Mouse (Mus musculus): ENCODE results near the gene Sephs2. TPM values are rescaled to one million over a fixed set of nuclear protein-coding genes. Genes with fewer than 3 reads are reported as not detected.
"Not testable (repeated sequence)": the region's sequence is repeated elsewhere in the genome, so short reads cannot be mapped to it uniquely, and the experiment has no call there.

The Sephs2 gene
- polyA plus RNA-seq, 1 experiment = 21.1 TPM

GRCm38 (mm10) chr7:127271093-127271492 is 2.8 kb downstream of the Sephs2 start:
- no peak for DNase-seq (ENCODE audit: low spot score)

GRCm38 (mm10) chr7:127270666-127271065 is 3.2 kb downstream of the Sephs2 start:
- DNase-seq (ENCODE audit: low spot score) = no peak

- DNase-seq (ENCODE audit: low spot score) = no peak
Measured at GRCm38 (mm10) chr7:127270256-127270655, 3.6 kb downstream of the Sephs2 start.

DNA sequence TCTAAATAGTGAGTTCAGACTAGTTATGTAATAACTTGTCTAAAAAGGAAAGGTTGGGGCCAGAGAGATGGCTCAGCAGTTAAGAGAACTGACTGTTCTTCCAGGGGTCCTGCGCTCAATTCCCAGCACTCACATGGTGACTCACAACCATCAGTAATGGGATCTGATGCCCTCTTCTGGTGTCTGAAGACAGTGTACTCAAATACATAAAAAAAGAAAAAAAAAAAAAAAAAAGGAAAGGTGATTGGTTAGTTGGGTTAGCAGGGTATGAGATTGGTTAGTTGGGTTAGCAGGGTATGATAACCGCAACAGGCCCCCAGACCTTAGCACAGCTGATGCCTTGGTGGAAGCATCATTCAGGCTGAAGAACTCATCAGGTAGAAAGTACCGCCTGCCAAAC is 10.3 kb downstream of the Sephs2 start:
- no peak for DNase-seq (ENCODE audit: low spot score)

- no peak for DNase-seq (ENCODE audit: low spot score)
Measured at GRCm38 (mm10) chr7:127262218-127262961, 11.5 kb downstream of the Sephs2 start.

DNA sequence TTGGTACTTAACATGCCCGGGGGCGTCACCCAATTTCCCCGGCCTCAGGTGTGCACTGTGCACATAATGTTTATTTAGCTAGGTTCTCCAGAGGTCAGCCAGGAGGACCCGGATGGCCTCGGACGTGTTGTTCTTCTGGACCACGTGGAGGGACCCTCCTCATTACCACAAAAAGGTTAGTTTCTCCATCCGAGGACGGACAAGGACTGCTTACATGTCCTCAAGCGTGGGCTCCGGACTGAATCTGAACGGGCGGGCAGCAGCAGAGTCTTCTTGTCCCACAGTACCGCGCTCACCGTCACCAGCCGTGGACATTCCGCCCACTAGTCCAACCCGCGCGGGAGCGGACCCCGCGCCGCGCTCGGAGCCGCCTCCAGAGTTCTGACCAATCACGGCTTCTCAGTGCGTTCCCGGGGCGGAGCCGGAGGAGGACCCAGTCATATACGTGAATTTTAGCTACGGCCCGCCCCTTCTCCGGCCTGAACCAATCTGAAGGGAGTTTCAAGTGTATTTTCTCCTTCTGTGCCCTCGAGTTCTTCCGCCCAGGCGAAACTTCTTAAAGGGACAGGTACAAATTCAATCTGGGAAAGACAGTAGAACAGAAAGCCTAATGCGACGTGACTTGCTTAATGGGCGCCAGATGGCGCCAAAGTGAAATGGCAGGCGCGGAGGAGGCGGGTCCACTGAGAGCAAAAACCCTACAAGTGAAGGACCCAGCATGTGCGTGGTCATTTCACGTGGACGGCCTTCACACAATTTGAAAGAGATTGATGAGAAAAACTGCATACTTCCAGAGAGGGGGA is 13.3 kb downstream of the Sephs2 start, which contains the start of gene Dctpp1:
TSS of gene Dctpp1 (minus strand) at position 401 of the 803 bp plus-strand sequence.
- peak; percentile 87 for DNase-seq (ENCODE audit: low spot score)

GRCm38 (mm10) chr7:127259186-127259905 is 14.5 kb downstream of the Sephs2 start:
- no peak for DNase-seq (ENCODE audit: low spot score)

- DNase-seq (ENCODE audit: low spot score) = no peak
Measured at GRCm38 (mm10) chr7:127256518-127256917, 17.3 kb downstream of the Sephs2 start.

DNA sequence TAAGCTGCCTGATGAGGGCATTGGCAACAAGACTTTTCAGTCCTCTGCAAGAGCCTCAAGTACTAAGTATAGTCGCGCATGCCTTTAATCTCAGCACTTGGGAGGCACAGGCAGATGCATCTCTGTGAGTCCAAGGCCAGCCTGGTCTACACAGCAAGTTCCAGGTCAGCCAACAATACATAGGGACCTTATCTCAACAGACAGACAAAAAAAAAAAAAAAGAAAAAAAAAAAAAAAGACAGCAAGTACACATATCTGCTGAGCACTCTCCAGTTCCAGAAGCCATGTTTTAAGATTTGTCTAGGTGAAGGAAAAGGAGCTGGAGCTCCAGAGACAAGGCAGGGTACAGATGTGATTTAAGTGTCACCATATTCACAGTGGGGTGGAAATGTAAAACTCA is 17.9 kb downstream of the Sephs2 start:
- no peak for DNase-seq (ENCODE audit: low spot score)

DNA sequence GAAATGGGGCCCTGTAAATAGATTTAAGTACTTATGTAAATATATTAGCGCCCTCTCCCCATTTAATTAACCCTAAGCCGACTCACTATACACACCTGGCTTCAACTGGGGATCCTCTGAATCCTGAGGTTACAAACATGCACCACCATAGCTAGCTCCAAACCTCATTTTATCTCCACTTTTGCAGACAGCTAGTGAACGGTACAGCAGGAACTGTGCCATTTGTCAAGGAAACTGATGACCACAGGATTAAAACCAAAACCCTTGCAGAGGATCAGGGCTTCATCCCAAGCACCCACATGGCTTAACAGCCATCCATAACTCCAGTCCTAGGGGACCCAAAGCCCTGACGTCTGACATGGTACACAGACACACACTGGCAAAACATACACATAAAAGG is 18.8 kb downstream of the Sephs2 start:
- DNase-seq (ENCODE audit: low spot score) = no peak

DNA sequence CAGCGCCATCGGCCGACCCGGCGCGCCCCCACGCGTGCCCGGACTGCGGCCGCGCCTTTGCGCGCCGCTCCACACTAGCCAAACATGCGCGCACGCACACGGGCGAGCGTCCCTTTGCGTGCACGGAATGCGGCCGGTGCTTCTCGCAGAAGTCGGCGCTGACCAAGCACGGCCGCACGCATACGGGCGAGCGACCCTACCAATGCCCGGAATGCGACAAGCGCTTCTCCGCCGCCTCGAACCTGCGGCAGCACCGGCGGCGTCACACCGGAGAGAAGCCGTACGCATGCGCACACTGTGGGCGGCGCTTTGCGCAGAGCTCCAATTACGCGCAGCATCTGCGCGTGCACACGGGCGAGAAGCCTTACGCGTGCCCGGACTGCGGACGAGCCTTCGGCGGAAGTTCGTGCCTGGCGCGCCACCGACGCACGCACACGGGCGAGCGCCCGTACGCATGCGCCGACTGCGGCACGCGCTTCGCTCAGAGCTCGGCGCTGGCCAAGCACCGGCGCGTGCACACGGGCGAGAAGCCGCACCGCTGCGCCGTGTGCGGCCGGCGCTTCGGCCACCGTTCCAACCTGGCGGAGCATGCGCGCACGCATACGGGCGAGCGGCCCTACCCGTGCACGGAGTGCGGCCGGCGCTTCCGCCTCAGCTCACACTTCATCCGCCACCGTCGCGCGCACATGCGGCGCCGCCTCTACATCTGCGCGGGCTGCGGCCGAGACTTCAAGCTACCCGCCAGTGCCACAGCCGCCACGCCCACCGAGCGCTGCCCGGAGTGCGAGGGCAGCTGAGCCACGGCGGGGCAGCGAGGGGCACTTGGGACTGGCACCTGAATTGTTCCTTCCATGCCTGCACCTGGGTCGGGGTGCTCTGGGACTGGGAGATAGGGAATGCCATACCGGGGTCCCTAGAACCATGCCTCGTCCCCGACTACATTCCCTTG is 19.8 kb downstream of the Sephs2 start:
- peak; percentile 87 for DNase-seq (ENCODE audit: low spot score)

GRCm38 (mm10) chr7:127253341-127253740 is 20.5 kb downstream of the Sephs2 start:
- DNase-seq (ENCODE audit: low spot score) = no peak

DNA sequence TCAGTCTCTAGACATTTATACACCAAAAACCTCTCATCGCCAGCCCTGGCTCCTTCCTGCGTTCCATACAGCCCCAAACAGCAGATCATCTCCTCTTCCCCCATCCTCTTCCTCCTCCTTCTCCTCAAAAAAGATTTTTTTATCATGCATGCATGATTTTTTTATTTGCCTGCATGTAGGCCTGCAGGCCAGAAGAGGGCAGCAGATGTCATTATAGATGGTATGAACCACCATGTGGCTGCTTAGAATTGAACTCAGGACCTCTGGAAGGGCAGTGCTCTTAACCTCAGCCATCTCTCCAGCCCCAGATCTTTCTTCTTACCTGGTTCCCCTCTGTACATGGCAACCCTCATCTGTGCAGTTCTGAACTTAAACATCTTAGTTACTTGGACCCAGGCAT is 21.4 kb downstream of the Sephs2 start:
- no peak for DNase-seq (ENCODE audit: low spot score)

DNA sequence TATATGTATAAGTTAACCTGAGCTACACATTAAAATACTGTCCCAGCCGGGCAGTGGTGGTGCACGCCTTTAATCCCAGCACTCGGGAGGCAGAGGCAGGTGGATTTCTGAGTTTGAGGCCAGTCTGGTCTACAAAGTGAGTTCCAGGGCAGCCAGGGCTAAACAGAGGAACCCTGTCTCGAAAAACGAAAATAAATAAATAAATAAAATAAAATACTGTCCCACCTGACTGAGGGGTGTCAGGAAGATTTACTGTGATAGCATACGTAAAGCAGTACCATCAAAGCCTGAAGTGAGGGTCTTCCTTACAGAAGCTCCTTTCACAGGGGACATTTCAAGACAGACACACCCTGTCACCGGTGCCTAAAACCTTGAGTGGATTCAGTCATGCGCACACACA is 23.3 kb downstream of the Sephs2 start:
- not testable (repeated sequence) for DNase-seq (ENCODE audit: low spot score)

DNA sequence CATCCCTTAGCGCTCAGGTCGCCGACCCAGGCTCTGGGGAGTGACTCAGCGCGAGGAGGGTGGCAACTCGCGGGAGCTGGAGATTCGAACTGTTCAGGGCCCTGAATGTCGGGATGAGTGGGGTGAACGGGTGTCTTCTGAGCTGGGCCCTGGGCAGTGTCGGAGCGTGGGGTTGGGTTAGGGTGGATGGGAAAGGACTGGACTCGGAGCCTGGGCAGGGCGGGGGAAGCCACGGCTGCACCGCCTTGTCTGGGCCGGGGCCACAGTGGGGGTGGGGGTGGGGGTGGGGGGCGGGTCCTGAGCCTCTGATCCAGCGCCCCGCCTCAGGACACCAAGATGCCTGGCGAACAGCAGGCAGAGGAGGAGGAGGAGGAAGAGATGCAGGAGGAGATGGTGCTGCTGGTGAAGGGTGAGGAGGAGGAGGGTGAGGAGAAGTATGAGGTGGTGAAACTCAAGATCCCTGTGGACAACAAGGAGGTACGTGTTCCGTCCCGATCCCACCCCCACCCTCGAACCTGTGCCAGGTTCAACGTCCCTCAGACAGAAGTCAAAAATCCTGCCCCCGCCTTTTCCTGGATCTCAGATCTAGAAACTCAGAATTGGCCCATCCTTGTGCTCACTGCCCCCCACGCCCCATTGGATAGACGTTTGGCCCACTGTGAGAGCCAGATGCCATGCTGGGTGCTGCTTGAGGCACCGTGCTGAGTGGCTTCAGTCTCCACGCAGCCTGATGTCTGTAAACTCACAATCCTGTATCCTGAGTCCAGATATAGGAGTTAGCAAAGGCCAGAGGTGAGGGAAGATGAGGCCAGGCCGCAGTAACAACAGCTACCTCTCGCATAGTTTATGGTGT is 29.0 kb downstream of the Sephs2 start:
- DNase-seq (ENCODE audit: low spot score) = no peak

DNA sequence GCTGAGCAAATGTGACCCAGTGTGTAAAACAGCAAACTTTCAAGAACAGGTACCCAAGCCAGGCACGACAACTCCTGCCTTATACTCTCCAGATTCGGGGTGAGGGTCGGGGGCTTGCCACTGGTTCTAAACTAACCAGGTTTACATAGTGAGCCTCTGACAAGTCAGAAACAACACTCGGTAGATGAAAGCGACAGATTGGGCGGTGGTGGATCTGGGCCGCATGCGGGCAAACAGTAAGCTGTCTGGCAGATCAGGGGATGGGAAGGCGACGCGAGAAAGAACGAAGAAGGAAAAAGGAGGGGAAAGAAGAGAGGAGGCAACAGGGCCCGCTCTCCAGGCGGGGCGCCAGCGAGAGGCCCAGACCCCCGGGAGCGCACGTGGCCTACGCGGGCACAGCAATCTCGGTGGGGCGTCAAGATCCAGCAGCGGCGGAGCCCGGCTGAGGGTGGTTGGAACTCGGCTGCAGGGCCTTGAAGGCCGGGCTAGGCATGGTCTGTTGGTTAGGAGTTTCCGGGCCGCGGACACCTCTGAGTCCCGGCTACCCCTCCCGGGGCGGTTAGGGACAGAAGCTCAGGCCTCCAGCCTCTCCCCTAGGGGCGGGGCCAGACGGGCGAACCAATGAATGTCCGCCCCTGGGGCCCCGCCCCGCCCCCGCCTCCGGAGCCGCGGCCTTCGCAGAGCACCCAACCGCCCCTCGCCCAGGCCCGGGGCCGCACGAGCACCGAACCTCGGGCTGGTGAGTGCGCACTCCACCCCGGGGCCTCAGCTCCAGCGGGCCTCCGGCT is 29.8 kb downstream of the Sephs2 start, which contains the start of gene Zfp771:
TSS of gene Zfp771 (plus strand) at position 405 of the 788 bp plus-strand sequence.
- DNase-seq (ENCODE audit: low spot score) = peak; percentile 88

DNA sequence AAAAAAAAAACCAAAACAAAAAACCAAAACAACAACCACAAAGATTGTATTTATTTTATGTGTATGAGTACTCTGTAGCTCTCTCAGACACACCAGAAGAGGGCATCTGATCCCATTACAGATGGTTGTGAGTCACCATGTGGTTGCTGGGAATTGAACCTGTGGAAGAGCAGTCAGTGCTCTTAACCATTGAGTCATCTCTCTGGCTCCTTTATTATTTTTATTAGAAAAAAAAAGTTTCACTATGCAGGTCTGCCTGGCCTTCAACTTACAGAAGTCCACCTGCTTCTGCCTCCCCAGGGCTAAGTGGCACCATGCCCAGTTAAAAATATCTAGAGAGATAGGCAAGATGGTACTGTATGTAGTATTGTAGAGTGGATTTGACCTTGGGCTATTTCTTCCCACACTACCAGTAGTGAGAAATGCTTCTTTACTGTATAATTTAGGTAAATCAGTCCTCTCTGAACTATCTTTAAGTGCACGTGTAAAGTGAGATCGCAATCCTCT is 30.4 kb downstream of the Sephs2 start:
- no peak for DNase-seq (ENCODE audit: low spot score)

DNA sequence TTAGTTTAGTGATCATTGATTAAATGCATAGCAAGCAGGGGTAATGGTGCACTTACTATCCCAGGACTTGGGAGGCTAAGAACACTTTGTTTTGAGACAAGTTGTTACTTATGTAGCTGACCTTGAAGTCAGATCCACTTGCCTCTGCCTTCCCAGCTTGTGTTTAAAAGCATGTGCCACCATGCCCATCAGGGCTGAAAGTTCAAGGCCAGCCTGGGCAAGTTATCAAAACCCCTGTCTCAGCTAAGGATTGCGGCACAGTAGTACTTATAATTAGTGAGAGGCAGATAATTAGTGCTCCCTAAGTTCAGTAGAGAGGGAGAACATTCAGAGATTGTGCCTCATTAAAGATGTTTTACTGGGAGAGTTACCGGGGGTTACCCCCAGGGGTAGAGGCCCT is 39.1 kb downstream of the Sephs2 start:
- no peak for DNase-seq (ENCODE audit: low spot score)

- DNase-seq (ENCODE audit: low spot score) = no peak
Measured at GRCm38 (mm10) chr7:127233765-127234164, 40.1 kb downstream of the Sephs2 start.

All from urinary bladder, adult 2 months (tissue).